Mouse (Mus musculus): ENCODE results near the gene Brms1. TPM values are rescaled to one million over a fixed set of nuclear protein-coding genes. Genes with fewer than 3 reads are reported as not detected.
"Not testable (repeated sequence)": the region's sequence is repeated elsewhere in the genome, so short reads cannot be mapped to it uniquely, and the experiment has no call there.

Gene Brms1
- polyA plus RNA-seq (2015; fragmentation: Nextera tagmentation; extraction: Ambion mirVana): 43.7 and 44.1 TPM in 2 replicates

DNA sequence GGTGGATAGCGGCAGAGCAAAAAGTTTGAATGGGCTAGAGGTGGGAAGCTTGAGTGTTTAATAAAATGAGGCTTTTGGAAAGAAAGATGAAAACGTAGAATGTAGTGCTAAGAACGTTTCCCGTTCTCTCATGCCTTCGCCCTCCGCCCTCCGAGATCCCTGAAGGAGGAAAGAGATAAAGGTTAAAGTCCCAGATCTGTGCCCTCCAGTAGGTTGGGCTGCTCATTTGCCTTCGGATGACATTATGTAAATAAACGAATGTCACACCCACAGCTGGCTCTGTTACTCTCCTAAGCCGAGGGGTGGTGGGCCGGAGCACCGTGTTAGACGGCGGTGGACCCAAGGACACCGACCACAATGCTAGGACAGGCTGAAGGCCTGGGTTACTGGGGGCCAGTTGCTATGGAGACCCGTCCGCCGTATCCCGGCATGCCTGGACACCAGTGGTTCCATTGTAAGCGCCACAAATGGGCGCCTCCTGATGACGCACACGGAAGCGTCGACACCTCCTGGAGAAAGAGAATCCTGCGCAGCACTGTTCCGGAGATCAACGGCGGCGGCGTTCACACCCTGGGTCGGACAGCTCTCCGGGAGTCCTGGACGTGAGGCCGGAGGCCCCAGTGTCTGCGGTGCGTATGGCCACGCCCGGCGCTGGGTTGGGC is at the start of gene Brms1:
TSS of gene Brms1 (plus strand) at position 493 of the 662 bp plus-strand sequence.
- no peaks in the 10 kb centered on the region for H3K27me3 ChIP-seq (replicated peaks; ENCODE audit: control insufficient read depth, insufficient read depth, low read length)
- peak within 1 kb of the TSS; percentile 98 for H3K4me2 ChIP-seq (ENCODE audit: low read depth, low read length)
- peaks cover 27% of the 10 kb centered on the region for H3K4me1 ChIP-seq (ENCODE audit: control insufficient read depth, insufficient read depth, low read length)
- peak within 1 kb of the TSS; percentile 74 for H3K27ac ChIP-seq (ENCODE audit: low read length)
- H3K9ac ChIP-seq (ENCODE audit: low read depth, low read length): peak within 1 kb of the TSS; percentile 91
- H3K4me3 ChIP-seq (ENCODE audit: low read length): peak within 1 kb of the TSS; percentile 83
- H3K36me3 ChIP-seq (ENCODE audit: control insufficient read depth, insufficient read depth, low read length): no peaks in the 10 kb centered on the region
- peak; percentile 82 for ATAC-seq
- no peaks in the 10 kb centered on the region for H3K9me3 ChIP-seq (ENCODE audit: control insufficient read depth, low read length)
- 3% methylated on average over 40 of the region's 40 CpGs for WGBS

DNA sequence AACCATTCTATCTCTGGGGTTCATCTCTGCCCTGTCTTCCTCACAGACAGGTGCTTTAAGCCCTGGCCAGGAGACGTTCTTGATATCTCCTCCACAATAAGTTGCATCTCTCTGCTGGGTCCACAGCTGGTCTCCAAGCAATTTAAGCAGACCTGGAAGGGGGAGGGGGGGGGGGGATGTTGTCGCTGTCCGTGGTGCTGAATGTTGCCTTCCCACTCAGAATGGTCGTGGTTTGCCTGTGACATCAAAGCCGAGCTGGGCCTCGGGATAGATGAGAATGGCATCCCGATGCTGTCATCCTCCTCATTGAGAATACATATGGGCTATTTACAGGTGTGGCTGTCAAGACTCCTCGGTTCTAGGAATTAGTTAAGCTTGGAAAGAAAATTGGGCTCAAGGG is 48.8 kb upstream of the Brms1 start:
- Histone ChIP-seq H3K4me1 (ENCODE audit: control insufficient read depth, insufficient read depth, low read length) (no peaks in the 10 kb centered on the region), H3K4me2 (ENCODE audit: low read depth, low read length) (0 out of 2 replicates have a peak overlapping the region, but pooled peaks have one; percentile 6), H3K27me3 (replicated peaks; ENCODE audit: control insufficient read depth, insufficient read depth, low read length) (peaks cover 25% of the 10 kb centered on the region), H3K9ac (ENCODE audit: low read depth, low read length) (no peak overlapping the region), H3K4me3 (ENCODE audit: low read length) (no peak overlapping the region), H3K9me3 (ENCODE audit: control insufficient read depth, low read length) (no peaks in the 10 kb centered on the region), H3K36me3 (ENCODE audit: control insufficient read depth, insufficient read depth, low read length) (no peaks in the 10 kb centered on the region), H3K27ac (ENCODE audit: low read length) (no peak overlapping the region)
- 19% methylated on average over 8 of the region's 8 CpGs for WGBS
- no peak for ATAC-seq

DNA sequence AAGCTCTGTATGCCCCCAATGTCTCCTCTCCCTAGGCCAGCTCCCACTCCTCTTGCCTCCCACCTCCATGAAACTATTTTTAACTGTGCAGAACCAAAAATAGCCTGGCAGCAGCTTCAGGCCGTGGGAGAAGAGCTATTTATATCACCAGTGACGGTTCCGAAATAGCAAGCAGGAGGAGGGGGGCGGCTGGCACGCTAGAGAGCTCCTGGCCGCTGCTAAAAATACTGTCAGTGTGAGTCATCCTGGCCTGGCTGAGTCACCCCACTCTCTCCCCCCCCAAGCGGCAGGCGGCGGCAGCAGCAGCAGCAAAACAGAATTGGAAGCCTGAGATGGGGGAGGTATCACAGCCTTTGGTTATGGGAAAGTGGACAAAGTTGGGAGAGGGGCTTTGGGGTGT is 48.2 kb upstream of the Brms1 start:
- Histone ChIP-seq H3K27ac (ENCODE audit: low read length) (no peak overlapping the region), H3K9me3 (ENCODE audit: control insufficient read depth, low read length) (no peaks in the 10 kb centered on the region), H3K36me3 (ENCODE audit: control insufficient read depth, insufficient read depth, low read length) (no peaks in the 10 kb centered on the region), H3K4me1 (ENCODE audit: control insufficient read depth, insufficient read depth, low read length) (no peaks in the 10 kb centered on the region), H3K4me2 (ENCODE audit: low read depth, low read length) (0 out of 2 replicates have a peak overlapping the region, but pooled peaks have one; percentile 6), H3K27me3 (replicated peaks; ENCODE audit: control insufficient read depth, insufficient read depth, low read length) (peaks cover 25% of the 10 kb centered on the region), H3K9ac (ENCODE audit: low read depth, low read length) (no peak overlapping the region), H3K4me3 (ENCODE audit: low read length) (no peak overlapping the region)
- peak; percentile 64; the same call in 1 of the 2 replicates for ATAC-seq
- WGBS: 1% methylated on average over 9 of the region's 9 CpGs

DNA sequence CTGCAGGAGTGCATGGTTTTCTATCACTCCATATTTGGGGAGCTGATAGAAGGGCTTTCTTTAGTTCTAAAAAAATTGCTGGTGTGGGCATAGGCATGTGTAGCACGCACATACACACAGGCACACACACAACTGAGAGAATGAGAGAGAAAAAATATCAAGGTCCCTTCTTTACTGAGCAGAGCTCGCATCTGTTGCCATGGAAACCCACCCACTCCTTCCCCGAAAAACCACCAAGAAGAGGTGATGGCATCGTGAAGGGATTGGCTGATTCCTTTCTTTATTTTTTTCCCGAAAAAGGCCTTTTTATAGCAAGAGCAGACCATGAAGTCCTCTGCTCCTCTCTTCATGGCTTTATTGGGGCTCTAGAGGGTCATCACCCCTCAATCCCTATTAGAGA is 47.1 kb upstream of the Brms1 start:
- H3K27ac ChIP-seq (ENCODE audit: low read length): no peak overlapping the region
- H3K4me1 ChIP-seq (ENCODE audit: control insufficient read depth, insufficient read depth, low read length): 0 out of 2 replicates have a peak, but pooled peaks cover under 1% of the 10 kb centered on the region
- ATAC-seq: no peak
- H3K4me3 ChIP-seq (ENCODE audit: low read length): no peak overlapping the region
- no peak overlapping the region for H3K9ac ChIP-seq (ENCODE audit: low read depth, low read length)
- H3K9me3 ChIP-seq (ENCODE audit: control insufficient read depth, low read length): no peaks in the 10 kb centered on the region
- H3K36me3 ChIP-seq (ENCODE audit: control insufficient read depth, insufficient read depth, low read length): no peaks in the 10 kb centered on the region
- 51% methylated on average over 5 of the region's 5 CpGs for WGBS
- H3K27me3 ChIP-seq (replicated peaks; ENCODE audit: control insufficient read depth, insufficient read depth, low read length): peaks cover 25% of the 10 kb centered on the region
- no peak overlapping the region for H3K4me2 ChIP-seq (ENCODE audit: low read depth, low read length)

DNA sequence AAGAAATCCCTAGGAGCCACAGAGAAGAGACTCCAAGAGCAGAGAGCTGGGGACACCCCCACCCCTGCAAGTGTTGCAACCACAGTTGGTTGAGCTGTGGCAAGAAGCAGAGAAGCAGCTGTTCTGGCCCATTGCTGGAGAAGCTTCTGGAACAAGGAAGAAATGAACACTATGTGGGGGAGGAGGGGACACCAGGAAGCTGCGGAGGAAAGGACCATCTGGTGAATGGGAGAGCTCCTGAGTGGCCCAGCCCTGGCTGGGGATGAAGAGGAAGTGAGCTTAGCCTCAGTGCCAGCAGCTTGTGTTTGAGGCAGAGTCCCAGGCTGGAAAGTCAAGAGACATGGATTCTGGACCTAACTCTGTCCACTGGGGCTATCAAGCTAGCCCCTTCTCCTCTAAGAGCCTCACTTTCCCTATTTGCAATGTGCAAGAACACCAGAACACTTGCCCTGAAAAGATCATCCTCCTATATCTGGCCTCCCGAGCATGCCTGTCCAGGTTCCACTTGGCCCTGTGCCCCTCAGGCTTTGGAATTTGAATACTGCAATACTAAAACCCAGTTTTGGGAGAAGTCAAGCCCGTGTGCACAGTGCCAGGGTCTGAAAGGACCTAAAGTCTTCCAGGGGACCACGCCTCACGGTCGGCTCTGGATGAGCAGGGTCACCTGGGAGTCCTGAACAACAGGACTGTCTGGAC is 41.6 kb upstream of the Brms1 start:
- Histone ChIP-seq H3K36me3 (ENCODE audit: control insufficient read depth, insufficient read depth, low read length) (no peaks in the 10 kb centered on the region), H3K4me1 (ENCODE audit: control insufficient read depth, insufficient read depth, low read length) (0 out of 2 replicates have a peak, but pooled peaks cover 4% of the 10 kb centered on the region), H3K9ac (ENCODE audit: low read depth, low read length) (no peak overlapping the region), H3K27me3 (replicated peaks; ENCODE audit: control insufficient read depth, insufficient read depth, low read length) (no peaks in the 10 kb centered on the region), H3K9me3 (ENCODE audit: control insufficient read depth, low read length) (no peaks in the 10 kb centered on the region), H3K4me3 (ENCODE audit: low read length) (peak overlapping the region; percentile 13), H3K27ac (ENCODE audit: low read length) (no peak overlapping the region), H3K4me2 (ENCODE audit: low read depth, low read length) (peak overlapping the region; percentile 17)
- ATAC-seq: no peak
- 64% methylated on average over 6 of the region's 6 CpGs for WGBS

DNA sequence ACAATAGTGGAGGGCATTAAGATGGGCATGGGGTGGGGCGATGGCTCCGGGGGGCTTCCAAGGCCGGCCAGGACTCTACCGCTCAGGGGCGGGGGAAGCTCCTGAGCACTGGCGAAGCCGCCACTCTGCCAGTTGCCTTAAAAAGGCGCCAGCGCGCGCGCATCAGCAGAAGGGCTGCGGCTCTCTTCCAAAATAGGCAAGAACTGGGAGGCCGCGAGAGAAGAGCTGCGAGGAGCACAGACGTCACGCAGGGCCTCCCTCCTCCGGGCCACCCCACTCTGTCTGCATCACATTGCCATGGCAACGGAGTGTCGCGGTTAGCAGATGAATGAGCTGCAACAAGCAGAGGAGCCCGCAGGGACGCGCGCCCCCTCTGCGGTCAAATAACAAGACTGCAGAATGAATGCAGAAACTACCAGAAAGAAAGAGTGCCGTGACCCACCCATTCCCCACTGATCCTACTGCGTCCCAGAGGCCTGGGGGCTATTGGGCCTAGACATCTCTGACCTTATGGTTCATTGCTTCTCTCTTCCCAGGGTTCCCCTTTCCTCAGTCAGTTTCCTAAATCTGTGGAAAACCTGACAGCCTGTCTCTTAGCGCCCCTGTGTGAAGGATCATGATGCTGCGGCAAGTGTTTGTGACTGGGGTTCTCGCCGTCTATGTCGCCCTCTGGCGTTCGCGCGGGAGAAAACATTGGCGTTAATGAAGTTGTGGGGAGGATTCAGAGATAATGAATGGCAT is 39.3 kb upstream of the Brms1 start:
- no peaks in the 10 kb centered on the region for H3K27me3 ChIP-seq (replicated peaks; ENCODE audit: control insufficient read depth, insufficient read depth, low read length)
- H3K4me1 ChIP-seq (ENCODE audit: control insufficient read depth, insufficient read depth, low read length): 0 out of 2 replicates have a peak, but pooled peaks cover 4% of the 10 kb centered on the region
- H3K4me2 ChIP-seq (ENCODE audit: low read depth, low read length): peak overlapping the region; percentile 35
- no peaks in the 10 kb centered on the region for H3K9me3 ChIP-seq (ENCODE audit: control insufficient read depth, low read length)
- no peak overlapping the region for H3K27ac ChIP-seq (ENCODE audit: low read length)
- WGBS: 1% methylated on average over 39 of the region's 39 CpGs
- H3K36me3 ChIP-seq (ENCODE audit: control insufficient read depth, insufficient read depth, low read length): no peaks in the 10 kb centered on the region
- ATAC-seq: peak; percentile 91
- peak overlapping the region; percentile 30; the same call in 1 of the 2 replicates for H3K9ac ChIP-seq (ENCODE audit: low read depth, low read length)
- H3K4me3 ChIP-seq (ENCODE audit: low read length): peak overlapping the region; percentile 29

DNA sequence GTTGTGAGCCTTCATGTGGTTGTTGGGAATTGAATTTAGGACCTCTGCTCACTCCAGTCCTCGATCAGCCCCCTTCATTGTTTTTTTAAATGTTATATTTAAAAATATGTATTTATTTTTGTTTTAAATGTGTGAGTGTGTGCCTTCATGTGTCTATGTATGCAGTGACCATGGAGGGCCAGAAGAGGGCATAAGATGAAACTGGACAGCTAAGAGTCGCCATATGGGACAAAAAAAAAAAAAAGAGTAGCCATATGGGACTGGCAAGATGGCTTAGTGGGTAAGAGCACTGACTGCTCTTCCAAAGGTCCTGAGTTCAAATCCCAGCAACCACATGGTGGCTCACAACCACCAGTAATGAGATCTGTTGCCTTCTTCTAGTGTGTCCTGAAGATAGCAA is 37.5 kb upstream of the Brms1 start:
- 58% methylated on average over 2 of the region's 2 CpGs for WGBS
- not testable (repeated sequence) for H3K36me3 ChIP-seq (ENCODE audit: control insufficient read depth, insufficient read depth, low read length); H3K9me3 ChIP-seq (ENCODE audit: control insufficient read depth, low read length); H3K4me1 ChIP-seq (ENCODE audit: control insufficient read depth, insufficient read depth, low read length); H3K27me3 ChIP-seq (replicated peaks; ENCODE audit: control insufficient read depth, insufficient read depth, low read length); H3K9ac ChIP-seq (ENCODE audit: low read depth, low read length); H3K4me2 ChIP-seq (ENCODE audit: low read depth, low read length); ATAC-seq; H3K27ac ChIP-seq (ENCODE audit: low read length); H3K4me3 ChIP-seq (ENCODE audit: low read length)

DNA sequence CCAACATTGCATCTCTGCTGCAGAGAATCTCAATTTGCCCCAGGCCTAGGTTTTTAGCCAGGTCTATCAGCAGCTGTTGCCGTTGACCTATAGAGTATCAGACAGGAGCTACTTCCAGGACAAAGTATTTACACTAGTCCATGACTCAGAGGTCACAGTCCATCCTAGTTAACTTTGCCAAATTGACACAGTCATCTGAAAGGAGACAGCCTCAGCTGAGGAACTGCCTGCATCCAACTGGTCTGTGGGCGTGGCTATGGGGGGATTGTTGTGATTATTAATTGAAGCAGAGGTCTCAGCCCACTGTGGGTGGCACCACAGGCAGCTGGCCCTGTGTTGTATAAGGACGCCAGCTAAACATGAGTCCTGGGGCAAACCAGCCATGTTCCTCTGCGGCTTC is 36.2 kb upstream of the Brms1 start:
- 57% methylated on average over 4 of the region's 4 CpGs for WGBS
- peak; percentile 6; the same call in 1 of the 2 replicates for ATAC-seq
- Histone ChIP-seq H3K9me3 (ENCODE audit: control insufficient read depth, low read length) (0 out of 2 replicates have a peak, but pooled peaks cover 2% of the 10 kb centered on the region), H3K27ac (ENCODE audit: low read length) (no peak overlapping the region), H3K4me1 (ENCODE audit: control insufficient read depth, insufficient read depth, low read length) (no peaks in the 10 kb centered on the region), H3K36me3 (ENCODE audit: control insufficient read depth, insufficient read depth, low read length) (no peaks in the 10 kb centered on the region), H3K9ac (ENCODE audit: low read depth, low read length) (no peak overlapping the region), H3K4me2 (ENCODE audit: low read depth, low read length) (no peak overlapping the region), H3K4me3 (ENCODE audit: low read length) (no peak overlapping the region), H3K27me3 (replicated peaks; ENCODE audit: control insufficient read depth, insufficient read depth, low read length) (no peaks in the 10 kb centered on the region)

DNA sequence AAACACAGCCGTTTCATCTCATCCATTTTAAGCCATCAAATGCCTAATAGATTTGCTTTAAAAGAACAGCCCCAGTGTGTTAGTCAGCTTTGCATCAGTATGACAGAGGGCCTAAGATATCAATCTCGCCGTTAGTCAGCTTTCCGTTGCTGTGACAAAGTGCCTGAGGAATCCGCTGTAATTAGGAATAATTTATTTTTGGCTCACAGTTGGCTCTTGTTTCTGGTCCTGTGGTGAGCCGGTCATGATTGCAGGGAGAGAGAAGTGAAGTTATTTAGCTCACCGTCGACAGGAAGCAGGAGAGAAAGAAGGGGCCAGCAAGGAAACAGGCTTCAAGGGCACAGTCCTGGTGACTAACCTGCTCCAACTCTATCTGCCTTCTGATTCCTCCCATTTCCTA is 28.0 kb upstream of the Brms1 start:
- Histone ChIP-seq H3K27me3 (replicated peaks; ENCODE audit: control insufficient read depth, insufficient read depth, low read length) (no peaks in the 10 kb centered on the region), H3K36me3 (ENCODE audit: control insufficient read depth, insufficient read depth, low read length) (no peaks in the 10 kb centered on the region), H3K4me1 (ENCODE audit: control insufficient read depth, insufficient read depth, low read length) (peaks cover 8% of the 10 kb centered on the region), H3K9ac (ENCODE audit: low read depth, low read length) (no peak overlapping the region), H3K4me3 (ENCODE audit: low read length) (no peak overlapping the region), H3K27ac (ENCODE audit: low read length) (no peak overlapping the region), H3K9me3 (ENCODE audit: control insufficient read depth, low read length) (no peaks in the 10 kb centered on the region), H3K4me2 (ENCODE audit: low read depth, low read length) (no peak overlapping the region)
- no peak for ATAC-seq
- 55% methylated on average over 8 of the region's 8 CpGs for WGBS
